Mouse (Mus musculus) olfactory bulb, adult 2 months (tissue): ENCODE measurements around the gene Setd1b. TPM values are rescaled to one million over a fixed set of nuclear protein-coding genes. Genes with fewer than 3 reads are reported as not detected.

Experiments
- H3K27ac ChIP-seq: fragments of 200-500 bp; 2 replicates; pipeline ENCODE4 v1.5.1; 2012; ENCODE audit warnings: low read depth, low read length; ENCODE audit not compliant: insufficient read depth
- H3K4me1 ChIP-seq: fragments of 200-500 bp; 2 replicates; pipeline ENCODE4 v1.6.1; 2012; ENCODE audit warnings: low read length; ENCODE audit not compliant: control insufficient read depth, insufficient read depth
- H3K4me3 ChIP-seq: fragments of 200-500 bp; 2 replicates; pipeline ENCODE4 v1.5.1; 2012; ENCODE audit warnings: mild to moderate bottlenecking, low read depth, low read length, moderate library complexity; ENCODE audit not compliant: insufficient read depth
- CTCF ChIP-seq: fragments of 200-500 bp; IDR thresholded peaks from 2 replicates; pipeline ENCODE4 v1.5.1; 2012; ENCODE audit warnings: low read depth, mild to moderate bottlenecking, low read length, moderate library complexity; ENCODE audit not compliant: insufficient read depth
- POLR2A ChIP-seq: fragments of 200-500 bp; IDR thresholded peaks from 2 replicates; pipeline ENCODE4 v1.6.1; 2012; ENCODE audit warnings: mild to moderate bottlenecking, low read depth, low read length, moderate library complexity; ENCODE audit not compliant: insufficient read depth
- WGBS: fragments of 180-500 bp; shearing (Covaris S2); methylation state at CpG from one replicate; pipeline ENCODE4 v1.1.7; 2018; 5-methylcytosine and 5-hydroxymethylcytosine counted together
- polyA plus RNA-seq: library from polyadenylated mRNA; stranded (reverse); fragments of >200 nt; gene quantifications from 2 replicates; pipeline ENCODE4 v1.2.4, GENCODE M21; 2012; ENCODE audit warnings: low replicate concordance; ENCODE audit not compliant: missing spikeins, insufficient read depth, insufficient read length

The Setd1b gene
- polyA plus RNA-seq, 1 experiment = not detected

- WGBS = 85% methylated on average over 19 of the region's 19 CpGs
- H3K4me3 ChIP-seq = no peak overlapping the region
- TF ChIP-seq CTCF (no peak), POLR2A (no peak)
- no peak overlapping the region for H3K27ac ChIP-seq
- peaks cover 43% of the 10 kb centered on the region for H3K4me1 ChIP-seq
Measured at GRCm38 (mm10) chr5:123151707-123152362, 9.8 kb downstream of the Setd1b start.

DNA sequence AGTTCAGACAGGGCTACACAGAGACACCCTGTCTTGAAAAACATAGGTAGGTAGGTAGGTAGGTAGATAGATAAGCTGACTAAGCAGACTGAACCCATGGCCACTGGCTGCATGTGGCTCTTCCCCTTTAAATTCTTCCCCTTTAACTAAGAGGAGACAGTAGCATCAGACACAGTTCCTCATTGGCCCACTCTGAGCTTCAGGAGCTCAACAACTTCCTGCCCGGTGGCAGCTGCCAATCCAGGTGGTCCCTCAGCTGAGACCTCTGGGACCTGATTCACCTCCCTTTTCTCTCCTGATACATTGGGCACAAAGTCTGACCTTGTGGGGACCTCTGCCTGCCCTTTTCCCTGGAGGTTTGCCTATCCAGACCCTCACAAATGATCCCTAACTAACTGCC lies 10.9 kb downstream of the Setd1b start:
- Histone ChIP-seq H3K27ac (no peak overlapping the region), H3K4me1 (peaks cover 36% of the 10 kb centered on the region), H3K4me3 (no peak overlapping the region)
- no peak for TF ChIP-seq POLR2A
- no peak for TF ChIP-seq CTCF
- 70% methylated on average over 1 of the region's 1 CpGs for WGBS

GRCm38 (mm10) chr5:123155425-123155824 lies 13.4 kb downstream of the Setd1b start:
- H3K4me1 ChIP-seq = peaks cover 16% of the 10 kb centered on the region
- no peak overlapping the region for H3K4me3 ChIP-seq
- WGBS = 41% methylated on average over 7 of the region's 7 CpGs
- no peak overlapping the region for H3K27ac ChIP-seq
- TF ChIP-seq CTCF (no peak), POLR2A (no peak)

GRCm38 (mm10) chr5:123156763-123157162 lies 14.8 kb downstream of the Setd1b start:
- H3K4me3 ChIP-seq = no peak overlapping the region
- peaks cover 7% of the 10 kb centered on the region for H3K4me1 ChIP-seq
- WGBS = 85% methylated on average over 12 of the region's 12 CpGs
- peak; percentile 68; the same call in 1 of the 2 replicates for TF ChIP-seq CTCF
- no peak for TF ChIP-seq POLR2A
- no peak overlapping the region for H3K27ac ChIP-seq

- Histone ChIP-seq H3K4me3 (no peak overlapping the region), H3K27ac (no peak overlapping the region), H3K4me1 (peaks cover 6% of the 10 kb centered on the region; the same call in 1 of the 2 replicates)
- no peak for TF ChIP-seq POLR2A
- no peak for TF ChIP-seq CTCF
- 72% methylated on average over 4 of the region's 4 CpGs for WGBS
Measured at GRCm38 (mm10) chr5:123157972-123158371, 16.0 kb downstream of the Setd1b start.

- TF ChIP-seq CTCF = no peak
- TF ChIP-seq POLR2A = no peak
- 90% methylated on average over 4 of the region's 4 CpGs for WGBS
- no peak overlapping the region for H3K4me3 ChIP-seq
- no peak overlapping the region for H3K27ac ChIP-seq
- peaks cover 6% of the 10 kb centered on the region; the same call in 1 of the 2 replicates for H3K4me1 ChIP-seq
Measured at GRCm38 (mm10) chr5:123159446-123159845, 17.5 kb downstream of the Setd1b start.

- H3K4me3 ChIP-seq = no peak overlapping the region
- peaks cover 6% of the 10 kb centered on the region; the same call in 1 of the 2 replicates for H3K4me1 ChIP-seq
- no peak overlapping the region for H3K27ac ChIP-seq
- TF ChIP-seq CTCF (no peak), POLR2A (no peak)
- WGBS = 91% methylated on average over 15 of the region's 15 CpGs
Measured at GRCm38 (mm10) chr5:123159866-123160265, 17.9 kb downstream of the Setd1b start.

DNA sequence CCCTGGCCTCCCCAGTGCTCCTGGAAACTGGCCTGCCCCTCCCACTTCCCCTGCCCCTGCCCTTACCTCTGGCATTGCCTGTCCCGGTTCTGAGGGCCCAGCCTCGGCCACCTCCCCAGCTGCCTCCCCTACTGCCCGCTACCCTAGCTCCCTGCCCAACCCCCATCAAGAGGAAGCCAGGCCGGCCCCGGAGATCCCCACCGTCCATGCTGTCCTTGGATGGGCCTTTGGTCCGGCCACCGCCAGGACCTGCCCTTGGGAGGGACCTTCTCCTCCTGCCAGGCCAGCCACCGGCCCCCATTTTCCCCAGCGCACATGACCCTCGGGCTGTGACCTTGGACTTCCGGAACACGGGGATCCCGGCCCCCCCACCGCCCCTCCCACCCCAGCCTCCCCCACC lies 18.3 kb downstream of the Setd1b start:
- WGBS = 91% methylated on average over 15 of the region's 15 CpGs
- Histone ChIP-seq H3K4me3 (no peak overlapping the region), H3K4me1 (peaks cover 6% of the 10 kb centered on the region; the same call in 1 of the 2 replicates), H3K27ac (no peak overlapping the region)
- TF ChIP-seq CTCF = no peak
- TF ChIP-seq POLR2A = no peak

DNA sequence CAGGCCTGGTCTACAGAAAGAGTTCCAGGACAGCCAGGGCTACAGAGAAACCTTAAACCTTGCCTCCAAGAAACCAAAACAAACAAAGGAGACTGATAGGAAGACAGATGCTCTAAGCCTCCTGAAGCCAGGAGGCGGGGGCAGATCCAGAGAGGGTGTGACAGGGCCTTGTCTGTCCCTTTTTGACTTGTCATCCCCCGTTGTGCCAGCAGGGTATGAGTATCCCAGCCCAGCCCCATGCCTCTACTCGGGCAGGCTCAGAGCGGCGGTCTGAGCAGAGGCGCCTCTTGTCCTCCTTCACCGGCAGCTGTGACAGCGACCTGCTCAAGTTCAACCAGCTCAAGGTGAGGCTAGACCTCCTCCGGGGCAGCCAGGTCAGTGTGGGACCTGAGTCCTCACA lies 20.9 kb downstream of the Setd1b start:
- H3K4me1 ChIP-seq = peaks cover 6% of the 10 kb centered on the region; the same call in 1 of the 2 replicates
- H3K27ac ChIP-seq = no peak overlapping the region
- WGBS = 81% methylated on average over 9 of the region's 9 CpGs
- TF ChIP-seq CTCF (no peak), POLR2A (no peak)
- no peak overlapping the region for H3K4me3 ChIP-seq

DNA sequence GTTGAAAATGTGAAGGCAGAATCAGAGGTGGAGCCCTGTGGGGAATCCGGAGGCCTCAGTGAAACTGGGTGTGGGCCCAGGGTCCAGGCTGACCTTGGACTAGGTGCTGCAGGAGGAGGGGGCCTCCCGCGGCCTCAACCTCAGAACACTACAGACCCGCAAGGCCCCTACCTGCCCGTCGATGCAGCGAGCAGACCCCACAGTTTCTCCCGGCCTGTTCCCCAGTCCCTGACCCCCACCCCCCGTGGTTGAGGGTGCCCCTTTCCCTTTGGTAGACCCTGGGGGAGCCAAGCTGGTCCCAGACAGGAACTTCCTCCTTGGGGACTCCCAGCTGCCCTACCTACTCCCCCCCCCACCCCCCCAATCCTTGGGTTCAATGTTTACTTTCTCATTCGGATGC lies 24.4 kb downstream of the Setd1b start:
- H3K4me3 ChIP-seq = no peak overlapping the region
- 87% methylated on average over 10 of the region's 10 CpGs for WGBS
- peaks cover 16% of the 10 kb centered on the region for H3K4me1 ChIP-seq
- no peak overlapping the region for H3K27ac ChIP-seq
- no peak for TF ChIP-seq CTCF

DNA sequence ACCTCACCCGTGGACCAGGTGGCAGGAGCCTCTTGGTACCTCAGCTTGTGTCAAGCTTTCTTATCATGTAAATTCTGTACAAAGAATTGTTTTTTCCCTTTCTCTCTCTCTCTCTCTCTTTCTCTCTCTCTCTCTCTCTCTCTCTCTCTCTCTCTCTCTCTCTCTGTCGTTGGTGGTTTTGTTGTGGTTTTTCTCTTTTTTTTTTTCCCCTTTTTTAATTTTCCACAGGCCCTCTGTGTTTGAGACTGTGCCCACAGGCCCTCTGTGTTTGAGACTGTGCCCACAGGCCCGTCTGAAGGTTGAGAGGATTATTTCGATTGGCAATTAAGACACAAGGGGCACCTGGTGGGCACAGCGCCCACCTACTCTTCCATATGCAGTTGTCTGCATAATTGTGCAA lies 25.6 kb downstream of the Setd1b start:
- 57% methylated on average over 5 of the region's 5 CpGs for WGBS
- TF ChIP-seq POLR2A (no peak), CTCF (no peak)
- H3K27ac ChIP-seq = no peak overlapping the region
- no peak overlapping the region for H3K4me3 ChIP-seq
- H3K4me1 ChIP-seq = peaks cover 18% of the 10 kb centered on the region
